Comparison of ENCODE assay signal across 7 mouse cellular contexts in the genomic region with DNA sequence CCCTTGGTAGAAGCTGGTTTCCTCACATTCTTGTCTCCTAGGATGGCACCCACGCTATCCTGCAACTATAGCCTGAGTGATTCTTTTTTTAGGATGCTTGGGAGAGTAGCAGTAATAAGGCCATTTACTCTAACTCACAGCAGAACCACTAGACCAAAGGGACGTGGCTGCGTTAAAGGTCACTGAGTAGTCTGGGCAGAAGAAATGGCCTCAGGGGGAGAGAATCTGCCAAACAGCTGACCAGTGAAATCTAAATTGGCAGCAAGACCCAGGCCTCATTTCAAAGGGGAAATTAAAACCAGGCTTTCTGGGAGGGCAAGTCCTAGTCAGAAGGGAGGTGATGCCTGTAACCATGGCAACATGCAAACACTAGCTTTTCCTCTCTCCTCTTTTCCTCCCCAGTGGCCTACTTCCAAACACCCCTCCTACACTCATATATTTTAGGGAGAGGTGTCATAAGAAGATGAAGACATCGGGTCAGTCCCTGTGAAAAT.
DNase-seq lines count a peak whose midpoint lies in the region; ATAC-seq lines count a peak whose summit lies in the region.

No protein-coding gene starts in this region.

- WGBS in hindbrain, embryonic 14.5 days = 59% methylated on average over 4 of the region's 4 CpGs
- WGBS in kidney, embryonic 16.5 days = 46% methylated on average over 4 of the region's 4 CpGs

- no peaks in the 10 kb centered on the region for H3K27me3 ChIP-seq in hindbrain, embryonic 14.5 days (ENCODE audit: control insufficient read depth, insufficient read depth, low read length)
- no peaks in the 10 kb centered on the region for H3K27me3 ChIP-seq in kidney, embryonic 16.5 days (ENCODE audit: insufficient read depth, low read length)

- DNase-seq in ovary, adult 18-20 months (ENCODE audit: low spot score) = peak; percentile 6
- DNase-seq in ovary, postnatal 36 days (ENCODE audit: low spot score) = no peak
- DNase-seq in fibroblast of lung, adult 2 months (ENCODE audit: low read depth) = peak; percentile 75
- no peak for DNase-seq in hindbrain, embryonic 14.5 days (ENCODE audit: low spot score)
- DNase-seq in mesoderm, embryonic 11.5 days (ENCODE audit: low read depth, low spot score) = peak; percentile 63

- no peak overlapping the region for H3K9ac ChIP-seq in hindbrain, embryonic 14.5 days
- H3K9ac ChIP-seq in kidney, embryonic 16.5 days (replicated peaks; ENCODE audit: low read length) = no peak overlapping the region

- no peak overlapping the region for H3K27ac ChIP-seq in hindbrain, embryonic 14.5 days
- no peak overlapping the region for H3K27ac ChIP-seq in kidney, embryonic 16.5 days (ENCODE audit: low read length)

- no peaks in the 10 kb centered on the region for H3K36me3 ChIP-seq in hindbrain, embryonic 14.5 days (replicated peaks; ENCODE audit: control insufficient read depth, insufficient read depth)
- H3K36me3 ChIP-seq in kidney, embryonic 16.5 days (ENCODE audit: insufficient read depth, low read length) = no peaks in the 10 kb centered on the region

- H3K4me2 ChIP-seq in hindbrain, embryonic 14.5 days (replicated peaks) = no peak overlapping the region
- H3K4me2 ChIP-seq in kidney, embryonic 16.5 days (replicated peaks; ENCODE audit: low read depth, low read length) = no peak overlapping the region

- H3K9me3 ChIP-seq in hindbrain, embryonic 14.5 days (ENCODE audit: control insufficient read depth, low read length) = no peaks in the 10 kb centered on the region
- no peaks in the 10 kb centered on the region for H3K9me3 ChIP-seq in kidney, embryonic 16.5 days (ENCODE audit: low read length)

- peak; percentile 48; the same call in 1 of the 2 replicates for ATAC-seq in hindbrain, embryonic 14.5 days (ENCODE audit: low FRiP score)
- ATAC-seq in kidney, embryonic 16.5 days (ENCODE audit: low FRiP score, low TSS enrichment) = no peak
- no peak for ATAC-seq in CD4-positive, CD25-positive, alpha-beta regulatory T cell, adult 4 months

- peaks cover 5% of the 10 kb centered on the region; the same call in 1 of the 2 replicates for H3K4me1 ChIP-seq in hindbrain, embryonic 14.5 days (replicated peaks; ENCODE audit: control insufficient read depth, insufficient read depth, low read length)
- H3K4me1 ChIP-seq in kidney, embryonic 16.5 days (ENCODE audit: insufficient read depth, low read length) = no peaks in the 10 kb centered on the region

- H3K4me3 ChIP-seq in hindbrain, embryonic 14.5 days (replicated peaks; ENCODE audit: low read length) = no peak overlapping the region
- no peak overlapping the region for H3K4me3 ChIP-seq in kidney, embryonic 16.5 days (ENCODE audit: low read length)

Comparison
In these comparisons a context has a peak if more than half of its experiments do, and no peak if none do; other contexts are left out.
1. DNase-seq: peak in ovary, adult 18-20 months (single experiment), fibroblast of lung, adult 2 months (single experiment) and mesoderm, embryonic 11.5 days (single experiment); none in ovary, postnatal 36 days (single experiment) and hindbrain, embryonic 14.5 days (single experiment).